Mouse (Mus musculus) midbrain, postnatal 0 days (tissue): ENCODE results near the gene Ctnna2. TPM values are rescaled to one million over a fixed set of nuclear protein-coding genes. Genes with fewer than 3 reads are reported as not detected.
A peak's percentile ranks its signal among the peaks of the same experiment; 100 is the strongest.

Experiments used
- ATAC-seq: fragments of 200-750 bp; cut with Nextera tagmentation; 2 replicates; pipeline ENCODE4 v1.8.0; 2017; ENCODE audit warnings: moderate number of reproducible peaks, mild to moderate bottlenecking, moderate TSS enrichment, moderate library complexity; ENCODE audit not compliant: low FRiP score
- DNase-seq: peaks from one replicate; pipeline ENCODE4 v3.0.0-alpha.2; 2015; ENCODE audit warnings: low spot score
- H3K27ac ChIP-seq: fragments of 300-500 bp; sonication (generic); 2 replicates; pipeline ENCODE4 v1.5.1; 2014; ENCODE audit warnings: low read depth, mild to moderate bottlenecking, low read length, mixed read lengths
- H3K27me3 ChIP-seq: fragments of 300-500 bp; sonication (generic); 2 replicates; pipeline ENCODE4 v1.6.1; 2014; ENCODE audit warnings: low read length, control low read depth, mixed read lengths; ENCODE audit not compliant: insufficient read depth
- H3K36me3 ChIP-seq: fragments of 300-500 bp; sonication (generic); 2 replicates; pipeline ENCODE4 v1.6.1; 2014; ENCODE audit warnings: low read length, control low read depth, mixed read lengths; ENCODE audit not compliant: insufficient read depth
- H3K4me1 ChIP-seq: fragments of 300-500 bp; sonication (generic); 2 replicates; pipeline ENCODE4 v1.6.1; 2014; ENCODE audit warnings: mild to moderate bottlenecking, control low read depth, antibody characterized with exemption, low read length, mixed read lengths; ENCODE audit not compliant: insufficient read depth
- H3K4me2 ChIP-seq: fragments of 300-500 bp; sonication (generic); 2 replicates; pipeline ENCODE4 v1.6.1; 2014; ENCODE audit warnings: low read depth, mild to moderate bottlenecking, low read length, mixed read lengths; ENCODE audit not compliant: poor library complexity, severe bottlenecking
- H3K4me3 ChIP-seq: fragments of 300-500 bp; sonication (generic); 2 replicates; pipeline ENCODE4 v1.5.1; 2014; ENCODE audit warnings: low read depth, mild to moderate bottlenecking, low read length, moderate library complexity
- H3K9ac ChIP-seq: fragments of 300-500 bp; sonication (generic); replicated peaks from 2 replicates; pipeline ENCODE4 v1.6.1; 2014; ENCODE audit warnings: mild to moderate bottlenecking, low read length, moderate library complexity, mixed read lengths; ENCODE audit not compliant: poor library complexity, severe bottlenecking
- H3K9me3 ChIP-seq: fragments of 300-500 bp; sonication (generic); 2 replicates; pipeline ENCODE4 v1.6.1; 2016; ENCODE audit warnings: low read length, control low read depth
- CTCF ChIP-seq: IDR thresholded peaks from 2 replicates; pipeline ENCODE4 v1.5.1; 2016; ENCODE audit warnings: antibody characterized with exemption, mild to moderate bottlenecking
- WGBS: fragments of 180-500 bp; shearing (Covaris S2); extraction: QIAGEN DNeasy Blood & Tissue Kit; methylation state at CpG from one replicate; pipeline ENCODE4 v1.1.7; 2014; 5-methylcytosine and 5-hydroxymethylcytosine counted together
- polyA plus RNA-seq: library from polyadenylated mRNA; unstranded; fragments of >200 nt; fragmentation: Nextera tagmentation; extraction: Ambion mirVana; gene quantifications from 2 replicates; pipeline ENCODE4 v1.2.1, GENCODE M21; 2015
- total RNA-seq: library from RNA; depleted of rRNA; stranded (reverse); fragments of >200 nt; gene quantifications from 2 replicates; pipeline ENCODE4 v1.2.3, GENCODE M21; 2014

Ctnna2 gene
- total and polyA plus RNA-seq, 2 experiments from 2014 or later = 108 to 208 TPM

DNA sequence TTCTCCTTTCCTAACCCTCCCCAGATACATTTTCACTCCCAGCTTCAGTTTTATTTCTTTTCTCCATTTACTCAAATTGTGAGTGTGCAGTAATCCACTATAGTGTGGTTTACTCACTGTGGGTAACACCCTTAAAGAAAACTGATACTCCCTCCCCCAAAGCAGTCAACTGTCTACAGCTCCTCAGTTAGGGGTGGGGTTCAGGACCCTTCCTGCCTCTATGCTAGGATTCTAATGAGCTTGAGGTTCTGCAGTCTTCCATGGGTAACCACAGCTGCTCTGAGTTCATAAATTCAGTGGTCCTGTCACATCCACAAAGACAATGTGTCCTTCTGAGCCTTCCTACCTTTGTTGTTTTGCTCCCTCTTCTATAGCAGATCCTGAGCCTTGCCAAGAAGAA, 954.4 kb downstream of the Ctnna2 start:
- ATAC-seq = no peak
- H3K4me1 ChIP-seq = no peaks in the 10 kb centered on the region
- H3K9ac ChIP-seq = no peak overlapping the region
- H3K27me3 ChIP-seq = no peaks in the 10 kb centered on the region
- no peak for TF ChIP-seq CTCF
- H3K36me3 ChIP-seq = 0 out of 2 replicates have a peak, but pooled peaks cover 2% of the 10 kb centered on the region
- H3K4me2 ChIP-seq = no peak overlapping the region
- no peaks in the 10 kb centered on the region for H3K9me3 ChIP-seq
- no peak overlapping the region for H3K4me3 ChIP-seq
- DNase-seq = no peak
- H3K27ac ChIP-seq = no peak overlapping the region

DNA sequence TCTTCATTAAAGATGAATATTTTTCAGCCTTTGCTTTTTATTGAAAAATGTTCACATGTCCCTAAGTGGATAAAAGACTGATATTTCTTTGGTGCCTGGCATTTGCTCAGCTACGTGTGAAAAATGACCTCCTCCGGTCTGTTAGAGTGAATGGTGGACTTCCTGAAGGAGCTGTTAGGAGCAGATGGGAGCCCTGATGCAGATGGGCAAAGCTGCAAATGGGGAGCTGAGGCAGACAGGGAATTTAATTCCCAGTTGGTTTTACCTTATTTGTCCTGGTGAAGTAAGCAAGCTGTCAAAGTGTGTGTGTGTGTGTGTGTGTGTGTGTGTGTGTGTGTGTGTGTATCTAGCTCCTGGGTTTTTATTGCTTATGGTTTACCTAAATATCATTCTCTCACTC, 966.3 kb downstream of the Ctnna2 start:
- H3K36me3 ChIP-seq = no peaks in the 10 kb centered on the region
- WGBS = 72% methylated on average over 2 of the region's 2 CpGs
- no peak for ATAC-seq
- no peaks in the 10 kb centered on the region for H3K9me3 ChIP-seq
- DNase-seq = no peak
- no peaks in the 10 kb centered on the region for H3K4me1 ChIP-seq
- no peaks in the 10 kb centered on the region for H3K27me3 ChIP-seq
- H3K4me2 ChIP-seq = no peak overlapping the region
- H3K9ac ChIP-seq = no peak overlapping the region
- no peak overlapping the region for H3K27ac ChIP-seq
- TF ChIP-seq CTCF = no peak
- H3K4me3 ChIP-seq = no peak overlapping the region

DNA sequence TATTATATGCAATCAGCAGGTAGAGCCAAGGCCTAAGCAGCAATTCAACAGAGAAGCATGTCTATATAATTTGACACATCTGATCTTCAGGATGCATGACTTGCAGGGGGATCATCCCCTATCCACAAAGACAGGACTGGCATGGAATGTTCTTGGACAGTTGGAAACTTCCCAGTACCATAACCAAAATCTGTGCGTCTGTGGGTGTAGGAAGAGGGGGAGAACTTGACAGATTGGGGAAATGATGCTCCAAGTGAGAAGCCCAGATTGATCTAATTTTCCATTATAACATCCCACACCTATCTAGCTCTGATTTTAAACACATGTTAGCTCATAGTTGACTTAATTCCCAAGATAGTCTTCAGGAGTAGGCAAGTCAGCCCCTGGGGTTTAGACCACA, 968.5 kb downstream of the Ctnna2 start:
- Histone ChIP-seq H3K4me1 (no peaks in the 10 kb centered on the region), H3K4me2 (no peak overlapping the region), H3K27me3 (no peaks in the 10 kb centered on the region), H3K36me3 (no peaks in the 10 kb centered on the region), H3K4me3 (no peak overlapping the region), H3K9ac (no peak overlapping the region), H3K27ac (no peak overlapping the region), H3K9me3 (no peaks in the 10 kb centered on the region)
- WGBS = 82% methylated on average over 1 of the region's 1 CpGs
- DNase-seq (no peak), ATAC-seq (no peak)
- TF ChIP-seq CTCF = no peak

DNA sequence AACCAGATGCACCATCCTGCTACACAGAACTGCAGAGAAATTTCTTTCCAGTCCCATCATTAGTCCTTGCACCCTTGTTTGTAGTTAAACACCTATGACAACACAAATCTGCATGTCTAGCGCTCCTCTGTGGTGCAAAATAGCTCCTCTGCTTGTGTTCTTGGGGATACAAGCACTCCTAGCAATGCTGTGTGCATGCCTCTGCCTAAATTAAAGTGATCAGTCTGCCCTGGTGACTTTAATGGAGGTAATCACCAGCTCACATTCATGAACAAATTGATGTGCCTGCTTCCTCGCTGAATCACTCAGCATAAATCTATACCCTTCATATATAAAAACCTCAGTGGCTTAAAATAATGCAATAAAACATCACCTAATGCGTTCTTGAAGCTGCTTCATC, 987.4 kb downstream of the Ctnna2 start:
- H3K4me2 ChIP-seq = no peak overlapping the region
- H3K4me3 ChIP-seq = no peak overlapping the region
- no peaks in the 10 kb centered on the region for H3K4me1 ChIP-seq
- H3K36me3 ChIP-seq = no peaks in the 10 kb centered on the region
- H3K27ac ChIP-seq = no peak overlapping the region
- H3K27me3 ChIP-seq = no peaks in the 10 kb centered on the region
- no peak for TF ChIP-seq CTCF
- no peak overlapping the region for H3K9ac ChIP-seq
- DNase-seq (no peak), ATAC-seq (no peak)
- 72% methylated on average over 3 of the region's 3 CpGs for WGBS
- H3K9me3 ChIP-seq = no peaks in the 10 kb centered on the region

DNA sequence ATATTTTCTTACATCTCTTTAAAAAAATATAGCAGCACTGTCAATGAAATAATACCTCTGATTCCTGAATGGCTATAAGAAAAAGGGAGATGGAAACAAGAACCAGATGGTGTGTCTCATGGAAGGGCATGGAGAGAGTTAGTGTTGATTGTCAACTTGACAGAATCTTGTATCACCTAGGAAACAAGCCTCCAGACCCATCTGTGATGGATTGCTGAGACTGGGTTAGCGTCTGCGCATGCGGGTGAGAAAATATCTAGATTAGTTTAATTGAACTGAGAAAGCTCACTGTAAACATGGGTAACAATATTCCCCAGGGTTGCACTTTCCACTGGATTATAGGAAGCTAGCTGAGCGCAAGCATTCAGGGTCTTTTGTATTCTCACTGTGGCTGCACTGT, 994.7 kb downstream of the Ctnna2 start:
- H3K4me3 ChIP-seq = no peak overlapping the region
- no peaks in the 10 kb centered on the region for H3K4me1 ChIP-seq
- ATAC-seq (no peak), DNase-seq (peak; percentile 42)
- no peak for TF ChIP-seq CTCF
- no peak overlapping the region for H3K4me2 ChIP-seq
- H3K9ac ChIP-seq = no peak overlapping the region
- no peak overlapping the region for H3K27ac ChIP-seq
- no peaks in the 10 kb centered on the region for H3K36me3 ChIP-seq
- WGBS = 74% methylated on average over 4 of the region's 4 CpGs
- H3K9me3 ChIP-seq = no peaks in the 10 kb centered on the region
- H3K27me3 ChIP-seq = no peaks in the 10 kb centered on the region

DNA sequence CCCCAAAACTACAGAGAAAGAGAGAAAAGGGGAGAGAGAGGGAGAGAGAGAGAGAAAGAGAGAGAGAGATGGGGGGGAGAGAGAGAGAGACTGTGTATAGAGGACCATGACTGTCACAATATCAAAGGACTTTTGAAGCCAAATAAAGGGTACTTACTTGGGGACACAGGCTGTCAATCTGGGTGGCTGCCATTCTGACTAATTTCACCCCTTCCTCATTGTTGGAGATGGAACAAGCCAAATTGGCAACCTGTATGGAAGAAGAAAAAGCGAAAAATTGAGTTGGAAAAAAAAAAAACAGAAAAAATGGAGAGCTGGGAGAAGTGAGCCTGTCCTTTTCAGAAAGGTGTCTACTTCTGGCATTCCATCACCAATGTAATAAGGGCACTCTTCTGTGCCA, 997.8 kb downstream of the Ctnna2 start:
- Histone ChIP-seq H3K9me3 (no peaks in the 10 kb centered on the region), H3K4me1 (no peaks in the 10 kb centered on the region), H3K9ac (no peak overlapping the region), H3K27me3 (no peaks in the 10 kb centered on the region), H3K4me2 (no peak overlapping the region), H3K36me3 (no peaks in the 10 kb centered on the region), H3K4me3 (no peak overlapping the region), H3K27ac (no peak overlapping the region)
- no peak for TF ChIP-seq CTCF
- 96% methylated on average over 1 of the region's 1 CpGs for WGBS
- ATAC-seq (no peak), DNase-seq (no peak)
